Mouse (Mus musculus) cerebellum, adult 2 months (tissue): ENCODE measurements at regions not wholly inside any gene's neighbourhood (a gene's known extent, or its start where the extent isn't known, plus 50 kb on each side); places are given as distances from the start of the nearest gene placed in this dataset.

Source experiments
- CTCF ChIP-seq: fragments of 200-500 bp; IDR thresholded peaks from 2 replicates; pipeline ENCODE4 v1.5.1; 2011; ENCODE audit warnings: low read depth, mild to moderate bottlenecking, control low read depth, low read length, moderate library complexity, borderline replicate concordance; ENCODE audit not compliant: insufficient read depth
- POLR2A ChIP-seq: fragments of 200-500 bp; IDR thresholded peaks from 2 replicates; pipeline ENCODE4 v1.6.1; 2011; ENCODE audit warnings: low read length, control low read depth, borderline replicate concordance; ENCODE audit not compliant: insufficient read depth

DNA sequence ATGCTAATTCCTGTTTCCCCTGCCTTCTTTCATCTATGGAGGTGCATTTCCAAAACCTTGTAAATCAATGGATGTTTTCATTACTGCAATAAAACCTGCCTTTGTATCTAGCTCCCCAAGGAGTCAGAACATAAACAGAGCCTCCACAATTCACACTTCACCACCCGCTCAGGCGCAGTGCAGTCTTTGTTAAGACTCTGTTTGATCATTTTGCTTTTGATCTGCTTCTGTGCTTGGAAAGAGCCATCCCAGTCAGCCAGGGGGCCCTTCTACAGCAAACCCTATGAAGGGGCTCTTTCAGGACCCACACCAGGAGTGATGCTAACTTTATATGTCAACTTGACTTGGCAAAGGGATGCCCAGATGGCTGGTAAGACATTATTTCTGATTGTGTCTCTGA is 86.7 kb upstream of the Ptprm start:
- no peak for TF ChIP-seq POLR2A
- no peak for TF ChIP-seq CTCF
